8 mouse cellular contexts compared by ENCODE assay signal in genomic region chr10:16589399-16589798, GRCm38 (mm10).
DNase-seq lines count a peak whose midpoint lies in the region; TF ChIP-seq lines count a peak whose summit lies in the region.

No protein-coding gene starts in this region.

- peak; percentile 51 to 69 for DNase-seq in heart, adult 18-20 months
- DNase-seq in heart, postnatal 25 days (ENCODE audit: low spot score): no peak
- DNase-seq in left cerebral cortex, adult 2 months (ENCODE audit: extremely low spot score in 1 of 2, low spot score in 2 of 2): peak; percentile 16 to 31
- no peak for DNase-seq in neural tube, embryonic 10.5 days (ENCODE audit: extremely low spot score, low spot score)
- DNase-seq in cerebellum, adult 11 months: no peak
- DNase-seq in spleen, adult 18-20 months: no peak

- intact Hi-C loops in heart, postnatal 25 days (cut with DNase I): no loop called here
- intact Hi-C loops in left cerebral cortex, adult 2 months (cut with DNase I): loop anchor here (2.0 to 10.0 kb wide), 5 partner anchors 419 to 1285 kb away; no protein-coding TSS in a partner anchor

- H3K36me3 ChIP-seq in C2C12 (ENCODE audit: control insufficient read depth, insufficient read depth): no peaks in the 10 kb centered on the region

- TF ChIP-seq CTCF in C2C12 (IDR thresholded peaks at IDR 0.05; ENCODE audit: control insufficient read depth, insufficient read depth, insufficient read length): no peak
- TF ChIP-seq CTCF in bone marrow macrophage, adult 2 months (IDR thresholded peaks at IDR 0.05; ENCODE audit: low read depth, low read length): no peak
- no peak for TF ChIP-seq CTCF in left cerebral cortex, adult 2 months (IDR thresholded peaks at IDR 0.05)

- H3ac ChIP-seq in C2C12 (ENCODE audit: control insufficient read depth, insufficient read length, low read depth): no peak overlapping the region

- H3K27ac ChIP-seq in bone marrow macrophage, adult 2 months (ENCODE audit: insufficient read depth, low read depth, low read length): peak overlapping the region; percentile 22; the same call in 1 of the 2 replicates
- H3K27ac ChIP-seq in left cerebral cortex, adult 2 months: peak overlapping the region; percentile 73; the same call in 1 of the 2 replicates

- no peak overlapping the region for H3K4me3 ChIP-seq in C2C12 (ENCODE audit: insufficient read depth, poor library complexity, severe bottlenecking)
- no peak overlapping the region for H3K4me3 ChIP-seq in bone marrow macrophage, adult 2 months (ENCODE audit: insufficient read depth, low read length)
- H3K4me3 ChIP-seq in left cerebral cortex, adult 2 months: no peak overlapping the region

- H3K4me1 ChIP-seq in bone marrow macrophage, adult 2 months (ENCODE audit: control insufficient read depth, insufficient read depth, low read length): peaks cover 14% of the 10 kb centered on the region

- H3K79me3 ChIP-seq in C2C12 (ENCODE audit: low read depth): no peaks in the 10 kb centered on the region

- no peaks in the 10 kb centered on the region for H3K27me3 ChIP-seq in C2C12 (ENCODE audit: control insufficient read depth, insufficient read depth, insufficient read length)

- no peaks in the 10 kb centered on the region for H3K79me2 ChIP-seq in C2C12 (ENCODE audit: control insufficient read depth, insufficient read depth)

- TF ChIP-seq POLR2A in bone marrow macrophage, adult 2 months (IDR thresholded peaks at IDR 0.05; ENCODE audit: borderline replicate concordance, low read depth, low read length): no peak

TF ChIP-seq in C2C12, 6 proteins besides CTCF, POLR2A, EP300 and RAD21:
- TF ChIP-seq USF1 (IDR thresholded peaks at IDR 0.05; ENCODE audit: low read depth) (peak; percentile 75), CEBPB (IDR thresholded peaks at IDR 0.05; ENCODE audit: low read depth) (no peak), MYOD1 (IDR thresholded peaks at IDR 0.05; ENCODE audit: control insufficient read depth, insufficient read length, low read depth) (peak; percentile 78), MAX (IDR thresholded peaks at IDR 0.05) (peak; percentile 88), MYOG (IDR thresholded peaks at IDR 0.05; ENCODE audit: control insufficient read depth, extremely low read depth, insufficient read length) (no peak), FOSL1 (IDR thresholded peaks at IDR 0.05; ENCODE audit: insufficient read depth, low read length, poor library complexity, severe bottlenecking) (peak; percentile 100)

Comparison
In these comparisons a context has a peak if more than half of its experiments do, and no peak if none do; other contexts are left out.
1. DNase-seq: peak in heart, adult 18-20 months (2 of 2) and left cerebral cortex, adult 2 months (2 of 2); none in heart, postnatal 25 days (single experiment), neural tube, embryonic 10.5 days (single experiment), cerebellum, adult 11 months (single experiment) and spleen, adult 18-20 months (0 of 2).